Mouse (Mus musculus): ENCODE data around the gene Kcnab2. TPM values are rescaled to one million over a fixed set of nuclear protein-coding genes. Genes with fewer than 3 reads are reported as not detected.

Gene Kcnab2
- polyA plus RNA-seq, 1 experiment from 2014 or later: 2.7 TPM

GRCm38 (mm10) chr4:152353886-152354637 is 123.6 kb downstream of the Kcnab2 start:
- peaks cover 40% of the 10 kb centered on the region for H3K27me3 ChIP-seq (ENCODE audit: control insufficient read depth, insufficient read depth, low read length)
- ATAC-seq (ENCODE audit: insufficient number of reproducible peaks, insufficient read depth, low FRiP score, low read depth): no peak
- no peak overlapping the region for H3K4me3 ChIP-seq (ENCODE audit: control insufficient read depth in 1 of 2, insufficient read depth in 1 of 2, low read depth in 1 of 2, low read length in 2 of 2)

GRCm38 (mm10) chr4:152351422-152352305 is 126.0 kb downstream of the Kcnab2 start:
- H3K4me1 ChIP-seq (ENCODE audit: control insufficient read depth in 2 of 2, insufficient read depth in 2 of 2, low read length in 2 of 2): no peaks in the 10 kb centered on the region
- no peaks in the 10 kb centered on the region for H3K36me3 ChIP-seq (ENCODE audit: control insufficient read depth, insufficient read depth, low read length)
- peaks cover 56% of the 10 kb centered on the region for H3K27me3 ChIP-seq (ENCODE audit: control insufficient read depth, insufficient read depth, low read length)
- H3K4me3 ChIP-seq (ENCODE audit: control insufficient read depth in 1 of 2, insufficient read depth in 1 of 2, low read depth in 1 of 2, low read length in 2 of 2): no peak overlapping the region
- no peak for ATAC-seq (ENCODE audit: insufficient number of reproducible peaks, insufficient read depth, low FRiP score, low read depth)
- H3K4me2 ChIP-seq (ENCODE audit: low read length): no peak overlapping the region
- WGBS: 12% methylated on average over 14 of the region's 14 CpGs
- no peaks in the 10 kb centered on the region for H3K9me3 ChIP-seq (ENCODE audit: control insufficient read depth, low read length)
- H3K27ac ChIP-seq (replicated peaks in 1 of 2; ENCODE audit: control insufficient read depth in 1 of 2, insufficient read depth in 1 of 2, low read depth in 2 of 2, low read length in 2 of 2): no peak overlapping the region
- H3K9ac ChIP-seq (ENCODE audit: low read length): no peak overlapping the region

More at GRCm38 (mm10) chr4:152353886-152354637, 123.6 kb downstream of the Kcnab2 start:
- no peak overlapping the region for H3K27ac ChIP-seq (replicated peaks in 1 of 2; ENCODE audit: control insufficient read depth in 1 of 2, insufficient read depth in 1 of 2, low read depth in 2 of 2, low read length in 2 of 2)
- no peaks in the 10 kb centered on the region for H3K4me1 ChIP-seq (ENCODE audit: control insufficient read depth in 2 of 2, insufficient read depth in 2 of 2, low read length in 2 of 2)
- no peaks in the 10 kb centered on the region for H3K9me3 ChIP-seq (ENCODE audit: control insufficient read depth, low read length)
- WGBS: 73% methylated on average over 14 of the region's 14 CpGs
- H3K9ac ChIP-seq (ENCODE audit: low read length): no peak overlapping the region
- H3K4me2 ChIP-seq (ENCODE audit: low read length): no peak overlapping the region
- H3K36me3 ChIP-seq (ENCODE audit: control insufficient read depth, insufficient read depth, low read length): no peaks in the 10 kb centered on the region

GRCm38 (mm10) chr4:152350722-152351421 is 126.8 kb downstream of the Kcnab2 start:
- ATAC-seq (ENCODE audit: insufficient number of reproducible peaks, insufficient read depth, low FRiP score, low read depth): no peak
- 18% methylated on average over 8 of the region's 8 CpGs for WGBS
- Histone ChIP-seq H3K27ac (replicated peaks in 1 of 2; ENCODE audit: control insufficient read depth in 1 of 2, insufficient read depth in 1 of 2, low read depth in 2 of 2, low read length in 2 of 2) (no peak overlapping the region), H3K9ac (ENCODE audit: low read length) (no peak overlapping the region), H3K4me3 (ENCODE audit: control insufficient read depth in 1 of 2, insufficient read depth in 1 of 2, low read depth in 1 of 2, low read length in 2 of 2) (no peak overlapping the region), H3K9me3 (ENCODE audit: control insufficient read depth, low read length) (no peaks in the 10 kb centered on the region), H3K27me3 (ENCODE audit: control insufficient read depth, insufficient read depth, low read length) (peaks cover 52% of the 10 kb centered on the region), H3K4me2 (ENCODE audit: low read length) (no peak overlapping the region), H3K4me1 (ENCODE audit: control insufficient read depth in 2 of 2, insufficient read depth in 2 of 2, low read length in 2 of 2) (peaks cover 0 to 3% of the 10 kb centered on the region in 2 experiments; a peak in 1 of 4 replicates), H3K36me3 (ENCODE audit: control insufficient read depth, insufficient read depth, low read length) (no peaks in the 10 kb centered on the region)

- Histone ChIP-seq H3K4me2 (ENCODE audit: low read length) (no peak overlapping the region), H3K27ac (replicated peaks in 1 of 2; ENCODE audit: control insufficient read depth in 1 of 2, insufficient read depth in 1 of 2, low read depth in 2 of 2, low read length in 2 of 2) (no peak overlapping the region), H3K36me3 (ENCODE audit: control insufficient read depth, insufficient read depth, low read length) (no peaks in the 10 kb centered on the region), H3K9ac (ENCODE audit: low read length) (no peak overlapping the region), H3K9me3 (ENCODE audit: control insufficient read depth, low read length) (no peaks in the 10 kb centered on the region), H3K27me3 (ENCODE audit: control insufficient read depth, insufficient read depth, low read length) (peaks cover 50% of the 10 kb centered on the region), H3K4me1 (ENCODE audit: control insufficient read depth in 2 of 2, insufficient read depth in 2 of 2, low read length in 2 of 2) (peaks cover 6 to 7% of the 10 kb centered on the region in 2 experiments; a peak in 3 of 4 replicates), H3K4me3 (ENCODE audit: control insufficient read depth in 1 of 2, insufficient read depth in 1 of 2, low read depth in 1 of 2, low read length in 2 of 2) (no peak overlapping the region)
- WGBS: 14% methylated on average over 17 of the region's 17 CpGs
- ATAC-seq (ENCODE audit: insufficient number of reproducible peaks, insufficient read depth, low FRiP score, low read depth): no peak
Measured at GRCm38 (mm10) chr4:152349837-152350381, 127.8 kb downstream of the Kcnab2 start.

- Histone ChIP-seq H3K27ac (replicated peaks in 1 of 2; ENCODE audit: control insufficient read depth in 1 of 2, insufficient read depth in 1 of 2, low read depth in 2 of 2, low read length in 2 of 2) (no peak overlapping the region), H3K27me3 (ENCODE audit: control insufficient read depth, insufficient read depth, low read length) (peaks cover 61% of the 10 kb centered on the region), H3K4me1 (ENCODE audit: control insufficient read depth in 2 of 2, insufficient read depth in 2 of 2, low read length in 2 of 2) (peaks cover 8% of the 10 kb centered on the region in 2 experiments; a peak in 3 of 4 replicates), H3K4me2 (ENCODE audit: low read length) (no peak overlapping the region), H3K36me3 (ENCODE audit: control insufficient read depth, insufficient read depth, low read length) (no peaks in the 10 kb centered on the region), H3K9me3 (ENCODE audit: control insufficient read depth, low read length) (no peaks in the 10 kb centered on the region), H3K9ac (ENCODE audit: low read length) (no peak overlapping the region), H3K4me3 (ENCODE audit: control insufficient read depth in 1 of 2, insufficient read depth in 1 of 2, low read depth in 1 of 2, low read length in 2 of 2) (no peak overlapping the region)
- WGBS: 38% methylated on average over 7 of the region's 7 CpGs
- no peak for ATAC-seq (ENCODE audit: insufficient number of reproducible peaks, insufficient read depth, low FRiP score, low read depth)
Measured at GRCm38 (mm10) chr4:152345120-152345889, 132.4 kb downstream of the Kcnab2 start.

- Histone ChIP-seq H3K36me3 (ENCODE audit: control insufficient read depth, insufficient read depth, low read length) (no peaks in the 10 kb centered on the region), H3K4me2 (ENCODE audit: low read length) (no peak overlapping the region), H3K27ac (replicated peaks in 1 of 2; ENCODE audit: control insufficient read depth in 1 of 2, insufficient read depth in 1 of 2, low read depth in 2 of 2, low read length in 2 of 2) (no peak overlapping the region), H3K9ac (ENCODE audit: low read length) (no peak overlapping the region), H3K27me3 (ENCODE audit: control insufficient read depth, insufficient read depth, low read length) (peaks cover 61% of the 10 kb centered on the region), H3K4me1 (ENCODE audit: control insufficient read depth in 2 of 2, insufficient read depth in 2 of 2, low read length in 2 of 2) (peaks cover 8% of the 10 kb centered on the region in 2 experiments; a peak in 3 of 4 replicates), H3K4me3 (ENCODE audit: control insufficient read depth in 1 of 2, insufficient read depth in 1 of 2, low read depth in 1 of 2, low read length in 2 of 2) (no peak overlapping the region), H3K9me3 (ENCODE audit: control insufficient read depth, low read length) (no peaks in the 10 kb centered on the region)
- no peak for ATAC-seq (ENCODE audit: insufficient number of reproducible peaks, insufficient read depth, low FRiP score, low read depth)
- WGBS: 52% methylated on average over 7 of the region's 7 CpGs
Measured at GRCm38 (mm10) chr4:152344651-152345050, 133.0 kb downstream of the Kcnab2 start.

Data from heart, embryonic 14.5 days (tissue).